Mouse (Mus musculus) kidney, postnatal 10 days (tissue): ENCODE measurements around the gene Tubgcp6.

ENCODE experiments used
- DNase-seq: peaks from one replicate; pipeline ENCODE4 v3.0.0; 2021; ENCODE audit warnings: mixed read lengths

The Tubgcp6 gene

DNA sequence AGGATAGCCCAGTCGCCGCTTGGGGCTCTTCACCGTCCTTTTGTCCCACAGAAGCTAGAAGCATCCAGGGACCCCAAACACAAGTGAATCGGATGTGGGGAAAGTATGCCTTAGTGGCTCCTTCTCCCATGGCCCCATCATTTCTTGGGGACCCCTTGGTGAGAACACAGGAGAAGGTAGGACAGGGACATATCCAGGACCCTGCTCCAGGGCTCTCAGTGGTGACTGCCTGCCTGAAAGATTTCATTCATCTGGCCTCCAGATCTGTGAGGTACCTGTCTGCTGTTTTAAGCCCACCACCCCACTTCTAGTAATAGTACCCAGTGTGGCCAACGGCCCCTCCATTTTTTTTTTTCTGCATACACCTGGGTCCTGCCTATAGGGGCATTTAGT is 60.4 kb downstream of the Tubgcp6 start:
- DNase-seq, result no peak

DNA sequence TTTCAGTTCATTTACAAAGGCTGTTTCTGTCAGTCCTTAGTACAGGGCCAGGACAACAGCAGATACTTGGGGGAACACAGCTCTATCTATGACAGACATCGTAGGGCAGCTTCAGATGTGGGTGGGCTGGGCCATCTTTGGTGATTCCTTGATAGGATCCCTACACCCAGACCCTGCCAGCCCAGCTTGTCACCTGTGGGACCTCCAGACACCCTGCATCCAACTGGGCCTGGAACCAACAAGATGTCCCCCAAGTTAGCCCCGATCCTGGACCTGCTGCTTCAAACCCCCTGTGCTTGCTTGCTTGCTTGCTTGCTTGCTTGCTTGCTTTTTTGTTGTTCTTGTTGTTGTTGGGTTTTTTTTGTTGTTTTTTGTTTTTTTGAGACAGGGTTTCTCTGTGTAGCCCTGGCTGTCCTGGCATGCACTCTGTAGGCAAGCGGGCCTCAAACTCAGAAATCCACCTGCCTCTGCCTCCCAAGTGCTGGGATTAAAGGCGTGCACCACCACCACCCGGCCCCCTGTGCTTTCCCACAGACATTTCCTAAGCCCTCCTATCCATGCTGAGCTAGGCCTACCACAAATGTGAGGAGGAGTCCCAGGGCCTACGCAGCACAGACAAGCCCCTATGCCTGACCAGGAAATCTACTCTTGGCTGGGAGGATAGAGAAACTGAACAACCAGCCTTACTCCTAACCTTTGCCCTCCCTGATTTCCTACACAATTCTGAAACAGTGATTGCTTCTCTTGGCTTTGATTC is 61.0 kb downstream of the Tubgcp6 start:
- peak; percentile 2 for DNase-seq

DNA sequence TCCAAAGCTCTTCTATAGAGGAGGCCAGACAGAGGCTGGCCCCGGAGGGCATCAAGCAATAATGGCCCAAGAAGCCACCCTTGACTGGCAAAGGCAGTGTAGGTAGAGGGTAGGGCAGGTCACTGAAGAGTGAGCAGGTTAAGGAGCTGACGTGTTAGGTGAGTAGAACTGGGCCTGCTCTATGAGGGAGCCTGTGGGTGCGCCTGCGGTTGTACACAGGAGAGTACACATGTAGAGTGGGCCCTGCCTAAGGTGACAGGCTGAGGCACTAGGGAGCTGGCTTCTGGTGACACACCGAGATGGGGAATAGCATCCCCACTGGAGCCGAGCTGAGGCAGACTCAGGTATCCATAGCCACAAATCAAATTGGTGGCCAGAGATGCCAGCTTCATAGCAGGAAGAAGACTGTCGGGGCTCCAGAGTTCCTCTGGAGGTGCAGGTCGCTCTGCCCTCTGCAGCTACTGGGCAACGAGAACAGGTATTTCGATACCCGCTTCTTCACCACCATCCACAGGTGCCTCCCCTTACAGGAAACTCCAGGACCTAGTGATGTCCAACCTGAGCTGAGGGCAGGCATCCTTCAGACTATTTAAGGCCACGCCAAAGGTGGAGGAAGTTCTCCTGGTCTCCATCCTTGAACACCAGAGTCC is 62.0 kb downstream of the Tubgcp6 start:
- DNase-seq, result peak; percentile 3

DNA sequence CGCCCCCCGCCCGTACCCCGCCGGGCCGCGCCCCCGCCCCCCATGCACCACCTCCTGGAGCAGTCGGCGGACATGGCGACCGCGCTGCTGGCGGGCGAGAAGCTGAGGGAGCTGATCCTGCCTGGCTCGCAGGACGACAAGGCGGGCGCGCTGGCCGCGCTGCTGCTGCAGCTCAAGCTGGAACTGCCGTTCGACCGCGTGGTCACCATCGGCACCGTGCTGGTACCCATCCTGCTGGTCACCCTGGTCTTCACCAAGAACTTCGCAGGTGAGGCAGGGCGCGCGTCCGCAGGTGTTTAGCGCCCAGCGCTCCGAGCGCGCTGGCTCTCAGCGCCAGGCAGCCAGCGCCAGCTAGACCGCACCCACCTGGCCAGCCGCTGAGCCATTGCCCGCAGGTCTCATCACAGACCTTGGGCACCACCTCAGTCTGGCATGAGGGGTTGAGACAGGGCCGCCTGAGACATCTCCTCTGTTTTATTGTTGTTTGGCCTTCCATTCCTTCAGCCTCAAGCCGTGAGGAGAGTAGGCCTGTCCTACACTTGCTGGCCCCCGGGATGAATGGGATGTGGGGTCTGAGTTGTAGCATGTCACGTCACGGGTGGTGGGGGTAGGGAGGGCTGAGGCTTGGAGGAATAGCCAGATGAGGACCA is 62.8 kb downstream of the Tubgcp6 start:
- DNase-seq, result peak; percentile 53

DNA sequence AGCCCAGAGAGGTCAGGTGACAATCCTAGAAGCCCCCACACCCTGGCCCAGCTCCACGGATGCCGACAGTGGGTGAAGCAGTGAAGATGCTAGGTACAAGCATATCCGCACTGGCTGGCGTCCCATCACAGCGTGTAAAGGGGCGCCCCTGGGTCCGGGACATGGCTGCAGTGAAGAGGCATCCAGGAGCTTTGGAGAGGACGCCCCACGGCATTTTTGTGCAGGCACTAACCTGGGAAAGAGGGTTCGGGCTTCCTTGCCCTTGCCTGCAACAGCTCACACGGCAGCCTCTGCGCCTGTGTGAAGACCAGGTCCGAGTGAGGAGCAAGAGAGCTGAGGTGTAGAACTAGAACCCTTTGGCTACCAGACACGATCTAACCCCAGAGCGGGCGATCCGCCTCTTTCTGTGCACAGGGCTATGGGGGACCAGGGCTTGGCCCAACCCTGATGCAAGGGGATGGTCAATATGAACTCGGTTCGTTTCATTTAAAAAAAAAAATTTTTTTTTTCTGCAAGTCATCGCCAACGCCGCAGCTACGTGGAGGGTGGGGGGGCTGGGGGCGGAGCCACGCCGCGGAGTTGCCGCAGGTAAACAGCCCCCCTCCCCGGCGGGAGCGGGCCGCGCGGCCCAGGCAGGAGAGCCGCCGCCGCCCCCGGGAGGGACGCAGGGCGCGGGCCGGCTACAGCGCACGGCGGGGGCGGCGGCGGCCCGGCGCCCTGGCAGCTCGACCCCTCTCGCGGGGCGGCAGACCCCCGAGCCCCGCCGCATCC is 63.6 kb downstream of the Tubgcp6 start, which contains the start of gene Panx2:
Gene Panx2, plus strand, starts transcription at position 574 of the 771 bp plus-strand sequence.
- DNase-seq, result peak; percentile 19

DNA sequence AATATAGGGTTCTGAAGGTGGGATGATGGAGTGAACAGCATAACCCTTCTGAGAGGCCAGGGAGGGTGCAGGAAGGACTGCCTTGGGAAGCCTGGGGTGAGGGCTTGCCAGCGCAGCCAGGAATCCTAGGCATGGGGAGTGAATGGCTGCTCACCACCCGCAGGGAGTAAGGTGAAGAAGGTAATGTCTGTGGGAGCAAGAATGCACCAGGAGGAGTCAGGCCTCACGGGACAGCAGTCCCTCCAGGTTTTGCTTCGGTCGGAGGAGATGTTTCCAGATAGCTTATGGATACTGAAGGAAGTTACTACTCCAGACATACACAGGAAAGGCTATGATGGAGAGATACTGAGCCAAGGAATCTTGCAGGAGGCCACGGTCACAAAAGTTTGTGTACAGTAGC is 64.2 kb downstream of the Tubgcp6 start:
- no peak for DNase-seq

DNA sequence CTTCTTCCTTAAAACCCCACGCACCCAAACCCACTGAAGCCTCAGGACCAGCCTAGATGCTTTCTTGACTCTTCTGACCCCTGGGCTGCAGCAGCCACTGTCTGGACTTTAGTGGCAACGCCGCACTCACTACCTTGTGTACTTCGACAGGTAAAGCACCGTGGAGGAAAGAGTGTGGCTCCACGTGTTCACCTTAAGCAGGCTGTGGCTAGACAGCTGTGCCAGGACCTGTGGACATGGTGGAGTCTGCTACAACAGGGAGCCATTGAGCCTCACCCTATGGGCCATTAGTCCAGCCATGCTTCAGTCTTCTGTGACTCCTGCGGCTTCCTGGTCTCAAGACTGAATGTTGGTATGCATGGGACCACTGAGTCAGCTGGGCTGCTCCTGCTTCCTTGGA is 68.2 kb downstream of the Tubgcp6 start:
- no peak for DNase-seq
